Mouse (Mus musculus): ENCODE measurements around the gene Gnai1.

- no peak for TF ChIP-seq GATA1 (IDR thresholded peaks at IDR 0.05; ENCODE audit: borderline replicate concordance, low read length)
- no peak for TF ChIP-seq FLI1 (IDR thresholded peaks at IDR 0.05; ENCODE audit: low read length)
Measured at GRCm38 (mm10) chr5:18360281-18360819, at the start of gene Gnai1.
